Mouse (Mus musculus): ENCODE measurements at regions not wholly inside any gene's neighbourhood (a gene's known extent, or its start where the extent isn't known, plus 50 kb on each side); places are given as distances from the start of the nearest gene placed in this dataset.
"Not testable (repeated sequence)": the region's sequence is repeated elsewhere in the genome, so short reads cannot be mapped to it uniquely, and the experiment has no call there.

DNA sequence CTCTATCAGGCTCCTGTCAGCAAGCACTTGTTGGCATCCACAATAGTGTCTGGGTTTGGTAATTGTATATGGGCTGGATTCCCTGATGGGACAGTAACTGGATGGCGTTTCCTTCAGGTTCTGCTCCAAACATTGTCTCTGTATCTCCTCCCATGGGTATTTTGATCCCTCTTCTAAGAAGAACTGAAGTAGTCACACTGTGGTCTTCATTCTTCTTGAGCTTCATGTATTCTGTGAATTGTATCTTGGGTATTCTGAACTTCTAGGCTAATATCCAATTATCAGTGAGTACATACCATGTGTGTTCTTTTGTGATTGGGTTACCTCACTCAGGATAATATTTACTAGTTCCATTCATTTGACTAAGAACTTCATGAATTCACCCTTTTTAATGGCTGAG, 119.2 kb upstream of the Gm21119 start:
- not testable (repeated sequence) for DNase-seq (ENCODE audit: low read depth in 1 of 2, low spot score in 2 of 2)

DNA sequence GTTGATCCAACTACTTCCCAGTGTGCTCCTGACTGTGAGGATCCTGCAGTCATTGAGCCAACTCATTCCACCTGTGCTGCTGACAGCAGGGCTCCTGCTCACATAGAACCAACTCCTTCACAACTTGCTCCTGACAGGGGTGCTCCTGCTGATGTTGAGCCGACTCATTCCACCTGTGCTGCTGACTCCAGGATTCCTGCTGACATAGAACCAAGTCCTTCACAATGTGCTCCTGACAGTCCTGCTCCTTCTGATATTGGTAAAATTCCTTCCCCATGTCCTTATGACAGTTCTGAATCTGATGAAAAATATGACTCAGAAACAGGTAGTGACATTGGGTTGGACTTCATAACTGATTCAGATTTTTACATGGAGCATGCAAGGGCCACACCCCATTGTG, 100.8 kb upstream of the Gm21119 start:
- not testable (repeated sequence) for DNase-seq (ENCODE audit: low read depth in 1 of 2, low spot score in 2 of 2)

DNA sequence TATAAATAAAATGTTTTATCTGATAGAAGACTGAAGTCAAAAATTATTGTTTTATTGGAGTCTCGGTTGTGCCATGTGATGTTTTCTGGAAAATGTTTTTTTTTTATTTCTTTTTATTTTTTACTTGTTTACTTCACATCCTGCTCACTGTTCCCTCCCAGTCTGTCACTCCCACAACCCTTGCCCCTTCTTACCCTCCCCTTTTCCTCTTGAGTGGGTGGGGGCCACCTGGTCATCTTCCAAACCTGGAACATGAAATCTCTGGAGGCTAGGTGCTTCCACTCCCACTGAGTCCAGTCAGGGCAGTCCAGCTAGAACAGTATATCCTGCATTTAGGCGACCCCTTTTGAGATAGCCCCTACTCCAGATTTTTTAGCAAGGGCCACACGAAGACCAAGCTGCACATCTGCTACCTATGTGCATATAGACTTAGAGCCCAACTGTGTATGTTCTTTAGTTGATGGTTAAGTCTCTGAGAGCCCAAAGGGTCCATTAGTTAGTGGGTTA, 98.3 kb upstream of the Gm21119 start:
- DNase-seq (ENCODE audit: low read depth in 1 of 2, low spot score in 2 of 2) = not testable (repeated sequence)

DNA sequence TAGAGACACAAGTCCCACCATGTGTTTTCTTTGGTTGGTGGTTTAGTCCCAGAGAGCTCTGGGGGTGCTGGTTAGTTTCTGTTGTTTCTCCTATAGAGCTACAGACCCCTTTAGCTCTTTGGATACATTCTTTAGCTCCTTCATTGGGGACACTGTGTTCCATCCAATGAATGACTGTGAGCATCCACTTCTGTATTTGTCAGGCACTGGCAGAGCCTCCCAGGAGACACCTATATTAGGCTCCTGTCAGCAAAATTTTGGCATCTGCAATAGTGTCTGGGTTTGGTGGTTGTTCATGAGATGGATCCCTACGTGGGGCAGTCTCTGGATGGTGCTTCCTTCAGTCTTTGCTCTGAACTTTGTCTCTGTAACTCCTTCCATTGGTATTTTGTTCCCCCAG, 97.2 kb upstream of the Gm21119 start:
- DNase-seq (ENCODE audit: low read depth in 1 of 2, low spot score in 2 of 2) = not testable (repeated sequence)

DNA sequence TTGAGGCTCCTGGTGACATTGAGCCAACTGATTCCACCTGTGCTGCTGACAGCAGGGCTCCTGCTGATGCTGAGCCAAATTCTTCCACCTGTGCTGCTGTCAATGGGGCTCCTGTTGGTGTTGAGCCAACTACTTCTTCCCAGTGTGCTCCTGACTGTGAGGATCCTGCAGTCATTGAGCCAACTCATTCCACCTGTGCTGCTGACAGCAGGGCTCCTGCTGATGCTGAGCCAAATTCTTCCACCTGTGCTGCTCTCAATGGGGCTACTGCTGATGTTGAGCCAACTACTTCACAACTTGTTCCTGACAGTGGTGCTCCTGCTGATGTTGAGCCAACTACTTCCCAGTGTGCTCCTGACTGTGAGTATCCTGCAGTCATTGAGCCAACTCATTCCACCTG, 90.2 kb upstream of the Gm21119 start:
- not testable (repeated sequence) for DNase-seq (ENCODE audit: low read depth in 1 of 2, low spot score in 2 of 2)

DNA sequence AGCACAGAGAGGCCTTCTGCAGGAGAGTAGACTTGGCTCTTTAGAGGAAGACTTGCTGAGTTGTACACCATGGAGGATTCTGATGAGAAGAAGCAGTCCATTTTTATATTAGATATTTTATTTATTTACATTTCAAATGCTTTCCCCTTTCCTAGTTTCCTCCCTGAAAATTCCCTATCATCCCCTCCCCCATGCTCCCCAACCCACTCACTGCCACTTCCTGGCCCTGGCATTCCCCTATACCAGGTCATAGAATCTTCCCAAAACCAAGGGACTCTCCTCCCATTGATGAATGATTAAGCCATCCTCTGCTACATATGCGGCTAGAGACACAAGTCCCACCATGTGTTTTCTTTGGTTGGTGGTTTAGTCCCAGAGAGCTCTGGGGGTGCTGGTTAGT, 85.7 kb upstream of the Gm21119 start:
- not testable (repeated sequence) for DNase-seq (ENCODE audit: low read depth in 1 of 2, low spot score in 2 of 2)

DNA sequence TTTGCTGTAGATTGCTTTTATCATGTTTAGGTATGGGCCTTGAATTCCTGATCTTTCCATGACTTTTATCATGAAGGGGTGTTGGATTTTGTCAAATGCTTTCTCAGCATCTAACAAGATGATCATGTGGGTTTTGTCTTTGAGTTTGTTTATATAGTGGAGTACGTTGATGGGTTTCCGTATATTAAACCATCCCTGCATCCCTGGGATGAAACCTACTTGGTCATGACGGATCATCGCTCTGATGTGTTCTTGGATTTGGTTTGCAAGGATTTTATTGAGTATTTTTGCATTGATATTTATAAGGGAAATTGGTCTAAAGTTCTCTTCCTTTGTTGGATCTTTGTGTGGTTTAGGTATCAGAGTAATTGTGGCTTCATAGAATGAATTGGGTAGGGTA, 75.7 kb upstream of the Gm21119 start:
- not testable (repeated sequence) for DNase-seq (ENCODE audit: low read depth in 1 of 2, low spot score in 2 of 2)

DNA sequence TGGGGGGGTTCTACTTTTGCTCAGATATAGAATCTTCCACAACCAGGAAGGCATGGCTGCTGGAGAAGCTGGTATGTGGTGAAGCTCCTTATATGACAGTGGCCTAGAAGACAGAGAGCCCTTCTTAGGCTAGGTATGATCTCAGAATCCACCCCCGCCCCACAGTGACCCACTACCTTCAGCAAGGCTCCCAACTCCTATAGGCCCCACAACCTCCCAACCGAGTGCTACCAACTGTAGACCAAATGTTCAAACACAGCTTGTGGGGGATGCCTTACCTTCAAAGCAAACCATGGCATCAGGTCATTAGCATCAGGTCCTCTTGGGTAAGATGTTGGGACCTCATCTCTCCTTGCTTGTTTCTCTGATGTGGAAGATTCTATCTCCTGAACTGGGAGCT, 70.6 kb upstream of the Gm21119 start:
- DNase-seq (ENCODE audit: low read depth in 1 of 2, low spot score in 2 of 2) = not testable (repeated sequence)

DNA sequence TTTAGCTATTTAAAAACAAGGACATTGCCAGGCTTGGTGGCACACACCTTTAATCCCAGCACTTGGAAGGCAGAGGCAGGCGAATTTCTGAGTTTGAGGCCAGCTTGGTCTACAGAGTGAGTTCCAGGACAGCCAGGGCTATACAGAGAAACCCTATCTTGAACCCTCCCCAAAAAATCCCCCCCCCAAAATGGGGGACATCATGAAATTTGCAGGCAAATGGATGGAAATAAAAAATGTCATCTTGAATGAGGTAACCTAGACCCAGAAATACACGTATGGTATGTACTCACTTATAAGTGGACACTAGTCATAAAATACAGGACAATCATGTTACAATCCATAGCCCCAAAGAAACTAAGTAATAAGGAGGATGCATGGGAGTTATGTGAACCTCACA, 69.4 kb upstream of the Gm21119 start:
- DNase-seq (ENCODE audit: low read depth in 1 of 2, low spot score in 2 of 2) = not testable (repeated sequence)

DNA sequence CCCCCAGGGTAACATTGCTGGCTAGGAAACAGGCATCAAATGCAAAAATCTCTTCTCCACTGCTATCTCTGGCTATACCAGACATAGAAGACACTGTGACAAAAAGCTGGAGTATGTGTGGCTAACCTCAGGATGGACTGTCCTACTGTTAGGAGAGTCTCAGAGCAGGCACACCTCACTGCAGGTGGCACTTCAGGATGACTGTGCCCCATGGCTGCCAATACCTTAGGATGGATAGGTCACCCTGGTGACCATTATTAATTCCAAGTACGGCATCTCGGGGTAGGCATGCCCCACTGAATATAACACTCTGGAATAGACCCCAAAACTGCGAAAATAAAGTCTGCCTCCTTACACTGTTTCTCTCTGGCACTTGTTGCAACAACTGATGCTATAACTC, 68.3 kb upstream of the Gm21119 start:
- not testable (repeated sequence) for DNase-seq (ENCODE audit: low read depth in 1 of 2, low spot score in 2 of 2)

DNA sequence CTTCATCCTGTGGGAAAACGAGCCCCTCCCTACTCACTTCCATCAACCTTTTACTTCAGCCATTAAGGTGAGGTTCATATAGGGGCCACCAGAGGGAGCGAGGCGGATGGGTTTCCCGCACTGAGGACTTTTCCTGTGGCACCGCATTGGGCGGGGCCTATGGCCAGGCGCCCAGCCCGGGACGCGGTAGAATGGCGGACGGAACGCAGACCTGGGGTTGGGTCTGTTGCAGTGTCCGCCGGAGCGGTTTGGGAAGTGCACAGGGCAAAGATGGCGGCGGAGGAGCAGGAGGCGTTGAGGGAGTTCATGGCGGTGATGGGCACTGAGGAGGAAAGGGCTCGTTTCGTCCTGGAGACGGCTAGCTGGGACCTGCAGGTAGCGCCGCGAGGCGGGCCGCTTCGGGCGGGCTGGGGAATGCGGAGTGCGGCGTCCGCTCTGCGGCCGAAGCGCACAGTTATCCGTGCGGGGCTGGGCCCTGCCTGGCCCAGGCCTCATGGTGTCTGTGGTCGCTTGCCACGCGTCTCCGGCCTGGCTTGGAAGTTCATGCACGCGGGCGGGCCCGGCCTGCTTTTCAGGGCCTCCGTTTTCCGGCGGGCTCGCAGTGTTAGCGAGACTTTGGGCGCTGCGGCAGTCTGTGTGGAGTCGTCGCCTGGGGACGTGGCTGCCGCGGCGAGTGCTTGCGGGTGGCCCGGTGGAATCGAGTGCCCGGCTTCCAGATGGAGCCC, 64.5 kb upstream of the Gm21119 start:
- peak; percentile 99 for DNase-seq (ENCODE audit: low read depth in 1 of 2, low spot score in 2 of 2)

DNA sequence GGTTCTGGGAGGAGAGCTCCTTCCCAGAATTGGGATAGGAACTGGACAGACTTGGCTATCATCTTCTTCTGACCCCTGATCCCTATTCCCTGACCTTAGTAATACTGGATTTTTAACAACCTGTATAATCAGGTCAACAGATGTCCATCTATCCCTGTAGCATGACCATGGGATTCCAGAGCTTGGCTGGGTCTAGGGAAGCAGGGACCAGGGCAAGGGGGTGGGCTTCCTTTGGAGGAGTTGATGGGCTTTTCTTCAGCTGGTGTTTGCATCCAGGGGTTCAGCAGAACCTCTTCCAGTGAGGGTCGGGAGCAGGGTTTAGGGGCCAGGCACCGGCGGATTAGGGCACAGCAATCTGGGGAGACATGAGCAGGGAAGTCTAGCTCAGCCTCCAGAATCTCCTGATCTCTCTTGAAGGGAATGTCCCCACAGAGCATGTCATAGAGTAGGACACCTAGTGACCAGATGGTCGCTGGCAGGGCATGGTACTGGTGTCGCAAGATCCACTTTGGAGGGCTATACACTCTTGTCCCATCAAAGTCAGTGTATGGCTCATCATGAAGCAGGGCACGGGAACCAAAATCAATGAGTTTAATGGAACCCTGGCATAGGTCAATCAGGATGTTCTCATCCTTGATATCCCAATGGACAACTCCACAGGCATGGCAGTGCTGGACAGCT, 58.1 kb upstream of the Gm21119 start:
- DNase-seq (ENCODE audit: low read depth in 1 of 2, low spot score in 2 of 2) = not testable (repeated sequence)

DNA sequence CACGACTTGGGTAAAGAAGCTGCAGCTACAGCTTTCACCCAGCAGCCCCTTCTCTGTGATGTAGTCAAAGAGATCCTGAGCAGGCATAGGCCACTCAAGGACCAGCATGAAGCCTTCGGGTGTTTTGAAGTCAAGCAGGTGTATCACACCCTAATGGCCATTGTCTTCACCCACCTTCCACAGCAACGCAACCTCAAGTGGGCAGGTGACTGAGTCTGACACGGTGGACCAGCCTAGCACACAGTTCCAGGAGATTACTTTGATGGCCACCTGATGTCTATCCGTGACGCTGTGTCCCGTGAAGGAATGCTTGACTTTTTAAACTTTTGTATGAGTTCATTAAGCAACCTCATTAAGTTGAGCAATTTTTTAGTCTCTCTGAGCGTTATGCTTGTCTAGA, 57.5 kb upstream of the Gm21119 start:
- DNase-seq (ENCODE audit: low read depth in 1 of 2, low spot score in 2 of 2) = not testable (repeated sequence)

DNA sequence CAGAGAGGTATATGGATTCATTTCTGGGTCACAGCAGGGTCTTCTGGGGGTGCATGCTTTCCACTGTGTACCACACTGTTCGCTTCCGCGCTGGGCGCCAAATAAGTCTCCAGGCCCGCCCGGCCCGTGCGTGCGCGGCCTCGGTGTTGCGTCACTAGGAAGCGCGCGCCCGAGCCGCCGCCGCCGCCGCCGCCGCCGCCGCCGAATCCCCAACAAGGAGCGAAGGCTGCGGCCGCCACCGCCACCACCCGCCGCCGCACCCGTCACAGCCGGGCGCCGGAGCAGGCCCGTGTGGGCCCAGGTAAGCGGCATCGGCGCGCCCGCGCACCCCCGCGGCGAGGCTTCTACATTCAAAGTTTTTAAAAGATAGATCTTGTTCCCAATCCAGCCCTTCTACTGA, 57.1 kb upstream of the Gm21119 start:
- DNase-seq (ENCODE audit: low read depth in 1 of 2, low spot score in 2 of 2) = not testable (repeated sequence)

Measured in monocyte, adult 2 months (primary cell).